Mouse (Mus musculus) forebrain, embryonic 16.5 days (tissue): Measurements from ENCODE around the gene Grasp. TPM values are rescaled to one million over a fixed set of nuclear protein-coding genes. Genes with fewer than 3 reads are reported as not detected.

Experiments used
- ATAC-seq: fragments of 200-750 bp; cut with Nextera tagmentation; 2 replicates; pipeline ENCODE4 v1.8.0; 2017; ENCODE audit warnings: mild to moderate bottlenecking, moderate library complexity
- H3K27ac ChIP-seq: fragments of 300-500 bp; sonication (generic); 2 replicates; pipeline ENCODE4 v1.5.1; 2014; ENCODE audit warnings: low read length, control low read depth
- H3K27me3 ChIP-seq: fragments of 300-500 bp; sonication (generic); replicated peaks from 2 replicates; pipeline ENCODE4 v1.6.1; 2014; ENCODE audit warnings: low read length; ENCODE audit not compliant: control insufficient read depth, insufficient read depth
- H3K36me3 ChIP-seq: fragments of 300-500 bp; sonication (generic); 2 replicates; pipeline ENCODE4 v1.6.1; 2014; ENCODE audit not compliant: control insufficient read depth, insufficient read depth
- H3K4me1 ChIP-seq: fragments of 300-500 bp; sonication (generic); replicated peaks from 2 replicates; pipeline ENCODE4 v1.6.1; 2014; ENCODE audit warnings: low read length; ENCODE audit not compliant: control insufficient read depth, insufficient read depth
- H3K4me2 ChIP-seq: fragments of 300-500 bp; sonication (generic); 2 replicates; pipeline ENCODE4 v1.6.1; 2014; ENCODE audit warnings: mild to moderate bottlenecking, low read length, control low read depth
- H3K4me3 ChIP-seq: fragments of 300-500 bp; sonication (generic); replicated peaks from 2 replicates; pipeline ENCODE4 v1.5.1; 2014; ENCODE audit warnings: mild to moderate bottlenecking, low read length, control low read depth
- H3K9ac ChIP-seq: fragments of 300-500 bp; sonication (generic); replicated peaks from 2 replicates; pipeline ENCODE4 v1.6.1; 2014; ENCODE audit warnings: low read depth, low read length, control low read depth
- H3K9me3 ChIP-seq: fragments of 300-500 bp; sonication (generic); 2 replicates; pipeline ENCODE4 v1.6.1; 2016; ENCODE audit warnings: low read length; ENCODE audit not compliant: control insufficient read depth
- WGBS: fragments of 180-500 bp; shearing (Covaris S2); extraction: QIAGEN DNeasy Blood & Tissue Kit; methylation state at CpG from one replicate; pipeline ENCODE4 v1.1.7; 2014; 5-methylcytosine and 5-hydroxymethylcytosine counted together
- polyA plus RNA-seq: library from polyadenylated mRNA; unstranded; fragments of >200 nt; fragmentation: Nextera tagmentation; extraction: Ambion mirVana; gene quantifications from 2 replicates; pipeline ENCODE4 v1.2.1, GENCODE M21; 2015

The Grasp gene
- polyA plus RNA-seq, 1 experiment from 2014 or later = 1.3 TPM

DNA sequence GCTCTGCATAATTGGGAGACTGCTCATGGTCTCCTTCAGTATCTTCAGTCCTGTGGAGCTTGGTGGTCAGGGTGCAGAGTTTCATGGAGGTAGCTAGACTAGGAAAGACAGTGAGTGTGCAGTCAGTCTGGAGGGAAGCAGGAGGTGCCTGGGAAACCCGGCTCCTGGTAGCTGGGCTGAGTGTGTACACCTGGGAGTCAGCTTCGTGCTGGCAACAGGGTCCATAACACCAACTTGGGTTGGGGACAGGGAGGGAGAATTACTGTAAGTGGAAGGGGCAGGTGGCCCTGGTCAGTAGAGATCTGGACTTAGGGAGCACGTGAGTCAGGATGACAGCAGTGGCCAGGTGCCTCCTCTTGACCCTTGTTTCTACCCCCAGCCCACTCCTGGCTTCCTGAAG lies 35.9 kb downstream of the Grasp start:
- ATAC-seq = no peak
- Histone ChIP-seq H3K27me3 (no peaks in the 10 kb centered on the region), H3K36me3 (no peaks in the 10 kb centered on the region), H3K4me3 (no peak overlapping the region), H3K4me2 (no peak overlapping the region), H3K4me1 (peaks cover under 1% of the 10 kb centered on the region; the same call in 1 of the 2 replicates), H3K27ac (no peak overlapping the region), H3K9ac (no peak overlapping the region), H3K9me3 (no peaks in the 10 kb centered on the region)
- WGBS = 75% methylated on average over 3 of the region's 3 CpGs

GRCm38 (mm10) chr15:101260387-101260786 lies 36.4 kb downstream of the Grasp start:
- H3K36me3 ChIP-seq = no peaks in the 10 kb centered on the region
- WGBS = 76% methylated on average over 10 of the region's 10 CpGs
- no peak overlapping the region for H3K9ac ChIP-seq
- peaks cover under 1% of the 10 kb centered on the region; the same call in 1 of the 2 replicates for H3K27me3 ChIP-seq
- no peak for ATAC-seq
- no peak overlapping the region for H3K27ac ChIP-seq
- H3K9me3 ChIP-seq = no peaks in the 10 kb centered on the region
- no peak overlapping the region for H3K4me3 ChIP-seq
- H3K4me2 ChIP-seq = no peak overlapping the region
- no peaks in the 10 kb centered on the region for H3K4me1 ChIP-seq

GRCm38 (mm10) chr15:101260874-101261622 lies 37.1 kb downstream of the Grasp start:
- 0 out of 2 replicates have a peak overlapping the region, but pooled peaks have one; percentile 6 for H3K9ac ChIP-seq
- no peaks in the 10 kb centered on the region for H3K36me3 ChIP-seq
- H3K4me1 ChIP-seq = peaks cover 6% of the 10 kb centered on the region
- peaks cover 5% of the 10 kb centered on the region; the same call in 1 of the 2 replicates for H3K27me3 ChIP-seq
- no peak overlapping the region for H3K4me2 ChIP-seq
- H3K4me3 ChIP-seq = no peak overlapping the region
- H3K27ac ChIP-seq = no peak overlapping the region
- ATAC-seq = no peak
- H3K9me3 ChIP-seq = no peaks in the 10 kb centered on the region
- WGBS = 68% methylated on average over 13 of the region's 13 CpGs

DNA sequence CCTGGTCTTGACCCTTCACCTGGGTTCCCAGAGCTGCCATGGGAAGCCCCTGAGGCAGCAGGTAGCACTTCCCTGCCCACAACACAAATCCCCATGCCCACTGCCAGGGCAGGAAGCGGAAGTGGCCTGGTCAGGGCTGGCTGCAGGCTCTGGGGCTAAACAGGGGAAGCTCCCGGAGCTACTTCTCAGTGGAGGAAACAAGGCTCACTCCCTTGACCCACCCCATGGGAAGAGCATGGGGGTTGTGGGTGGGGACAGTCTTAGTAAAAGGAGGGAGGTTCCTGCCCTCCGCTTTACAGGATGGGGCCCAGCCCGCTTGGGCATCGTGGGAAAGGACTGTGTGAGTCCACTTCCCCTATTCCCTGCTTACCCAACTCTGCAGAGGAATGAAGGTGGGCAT lies 38.5 kb downstream of the Grasp start:
- no peak for ATAC-seq
- no peak overlapping the region for H3K4me3 ChIP-seq
- H3K27me3 ChIP-seq = peaks cover 6% of the 10 kb centered on the region; the same call in 1 of the 2 replicates
- H3K36me3 ChIP-seq = no peaks in the 10 kb centered on the region
- peaks cover 12% of the 10 kb centered on the region for H3K4me1 ChIP-seq
- no peak overlapping the region for H3K27ac ChIP-seq
- no peaks in the 10 kb centered on the region for H3K9me3 ChIP-seq
- H3K4me2 ChIP-seq = no peak overlapping the region
- 84% methylated on average over 5 of the region's 5 CpGs for WGBS
- no peak overlapping the region for H3K9ac ChIP-seq

GRCm38 (mm10) chr15:101266132-101266963 lies 42.4 kb downstream of the Grasp start:
- H3K4me2 ChIP-seq = peak overlapping the region; percentile 69
- H3K27ac ChIP-seq = no peak overlapping the region
- peaks cover 12% of the 10 kb centered on the region for H3K4me1 ChIP-seq
- peak overlapping the region; percentile 54 for H3K9ac ChIP-seq
- no peaks in the 10 kb centered on the region for H3K9me3 ChIP-seq
- 0% methylated on average over 51 of the region's 57 CpGs for WGBS
- H3K36me3 ChIP-seq = no peaks in the 10 kb centered on the region
- peak overlapping the region; percentile 44 for H3K4me3 ChIP-seq
- peaks cover 8% of the 10 kb centered on the region; the same call in 1 of the 2 replicates for H3K27me3 ChIP-seq
- peak; percentile 81 for ATAC-seq

- Histone ChIP-seq H3K4me1 (peaks cover 12% of the 10 kb centered on the region), H3K4me3 (peak overlapping the region; percentile 44), H3K9ac (peak overlapping the region; percentile 54), H3K4me2 (peak overlapping the region; percentile 69), H3K27me3 (peaks cover 8% of the 10 kb centered on the region; the same call in 1 of the 2 replicates), H3K36me3 (no peaks in the 10 kb centered on the region), H3K9me3 (no peaks in the 10 kb centered on the region), H3K27ac (no peak overlapping the region)
- 8% methylated on average over 25 of the region's 25 CpGs for WGBS
- ATAC-seq = no peak
Observed at GRCm38 (mm10) chr15:101267053-101268032, 43.4 kb downstream of the Grasp start.

DNA sequence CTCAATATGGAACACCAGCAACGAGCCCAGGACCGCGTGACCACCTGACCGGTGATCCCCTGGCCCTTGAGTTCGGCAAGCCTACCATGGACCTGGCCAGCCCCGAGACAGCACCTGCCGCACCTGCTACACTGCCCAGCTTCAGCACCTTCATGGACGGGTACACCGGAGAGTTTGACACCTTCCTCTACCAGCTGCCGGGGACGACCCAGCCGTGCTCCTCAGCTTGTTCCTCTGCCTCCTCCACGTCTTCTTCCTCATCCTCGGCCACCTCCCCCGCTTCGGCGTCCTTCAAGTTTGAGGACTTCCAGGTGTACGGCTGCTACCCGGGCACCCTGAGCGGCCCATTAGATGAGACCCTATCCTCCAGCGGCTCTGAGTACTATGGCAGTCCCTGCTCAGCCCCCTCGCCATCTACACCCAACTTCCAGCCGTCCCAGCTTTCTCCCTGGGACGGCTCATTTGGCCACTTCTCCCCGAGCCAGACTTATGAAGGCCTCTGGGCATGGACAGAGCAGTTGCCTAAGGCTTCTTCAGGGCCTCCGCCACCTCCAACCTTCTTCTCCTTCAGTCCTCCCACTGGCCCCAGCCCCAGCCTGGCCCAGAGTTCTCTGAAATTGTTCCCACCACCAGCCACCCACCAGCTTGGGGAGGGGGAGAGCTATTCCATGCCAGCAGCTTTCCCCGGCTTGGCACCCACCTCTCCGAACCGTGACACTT lies 46.3 kb downstream of the Grasp start:
- Histone ChIP-seq H3K4me1 (peaks cover 12% of the 10 kb centered on the region), H3K9me3 (no peaks in the 10 kb centered on the region), H3K27ac (no peak overlapping the region), H3K4me2 (no peak overlapping the region), H3K4me3 (no peak overlapping the region), H3K27me3 (peaks cover 8% of the 10 kb centered on the region; the same call in 1 of the 2 replicates), H3K9ac (no peak overlapping the region), H3K36me3 (peaks cover 2% of the 10 kb centered on the region; the same call in 1 of the 2 replicates)
- ATAC-seq = no peak
- WGBS = 91% methylated on average over 29 of the region's 29 CpGs

DNA sequence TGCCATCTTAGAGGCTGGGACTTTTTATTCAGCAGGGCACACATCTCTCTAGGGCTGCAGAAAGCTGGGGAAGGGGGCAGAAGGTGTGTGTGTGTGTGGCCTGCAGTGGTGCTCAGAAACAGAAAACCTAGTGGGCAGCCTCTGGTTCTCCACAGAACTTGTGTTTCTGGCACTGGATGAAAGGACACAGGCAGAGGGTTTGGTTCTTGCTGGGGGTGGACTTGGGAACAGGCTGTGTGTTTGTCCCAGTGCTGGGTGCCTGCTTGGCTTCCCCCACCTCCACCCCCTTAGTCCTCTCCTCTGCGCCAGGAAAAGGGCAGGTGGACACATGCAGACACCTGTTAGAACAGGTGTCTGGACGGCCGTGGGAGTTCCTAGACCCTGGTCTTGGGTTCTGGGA lies 47.1 kb downstream of the Grasp start:
- H3K4me1 ChIP-seq = peaks cover 5% of the 10 kb centered on the region
- no peak for ATAC-seq
- H3K4me2 ChIP-seq = no peak overlapping the region
- WGBS = 83% methylated on average over 3 of the region's 3 CpGs
- no peak overlapping the region for H3K4me3 ChIP-seq
- no peak overlapping the region for H3K9ac ChIP-seq
- no peak overlapping the region for H3K27ac ChIP-seq
- 0 out of 2 replicates have a peak, but pooled peaks cover 3% of the 10 kb centered on the region for H3K27me3 ChIP-seq
- no peaks in the 10 kb centered on the region for H3K9me3 ChIP-seq
- H3K36me3 ChIP-seq = peaks cover 2% of the 10 kb centered on the region; the same call in 1 of the 2 replicates
